In genomic region chr2:61804382-61804840, GRCm38 (mm10) we compare ENCODE assay signal across 10 mouse cellular contexts. TPM values are rescaled to one million over a fixed set of nuclear protein-coding genes. Genes with fewer than 3 reads are reported as not detected.
A peak's percentile ranks its signal among the peaks of the same experiment; 100 is the strongest.
DNase-seq lines count a peak whose midpoint lies in the region; ATAC-seq and TF ChIP-seq lines count a peak whose summit lies in the region.
"Had no signal": no experiment of that assay in that cellular context is flagged by ENCODE, and none has a peak within 500 bp of the region (broad histone marks: within the 10 kb centered on the region; RNA-seq: fewer than 3 reads in every experiment).

No protein-coding gene starts in this region.

- H3K36me3 ChIP-seq in heart, embryonic 13.5 days: peaks cover 11% of the 10 kb centered on the region
- H3K36me3 ChIP-seq in forebrain, embryonic 10.5 days (replicated peaks): peaks cover 10% of the 10 kb centered on the region; the same call in 1 of the 2 replicates

- intact Hi-C loops in heart, postnatal 14 days (cut with DNase I): loop anchor here (5.0 kb wide), 1 partner anchor 147 kb away; no protein-coding TSS in a partner anchor
- intact Hi-C loops in gastrocnemius, adult 2 months (cut with DNase I): loop anchor here (5.0 kb wide), 1 partner anchor 92 kb away; the partner anchor contains the start of gene Psmd14

- DNase-seq in heart, postnatal 14 days: no peak
- peak; percentile 24 to 47 for DNase-seq in B cell, adult 2 months
- no peak for DNase-seq in forebrain, embryonic 10.5 days (ENCODE audit: extremely low spot score, low spot score)
- peak; percentile 40 to 58 for DNase-seq in layer of hippocampus, postnatal 25 days (ENCODE audit: extremely low spot score in 1 of 2, low spot score in 1 of 2)
- no peak for DNase-seq in thymus, postnatal 25 days
- DNase-seq in gastrocnemius, adult 2 months: no peak
- no peak for DNase-seq in kidney, adult 18-20 months

- no peak overlapping the region for H3K4me2 ChIP-seq in heart, embryonic 13.5 days

- no peak overlapping the region for H3K27ac ChIP-seq in heart, embryonic 13.5 days (replicated peaks)
- no peak overlapping the region; the same call in 1 of the 2 replicates for H3K27ac ChIP-seq in forebrain, embryonic 10.5 days
- no peak overlapping the region for H3K27ac ChIP-seq in gastrocnemius, adult 2 months
- H3K27ac ChIP-seq: liver, embryonic 14.5 days had no signal

- peak overlapping the region; percentile 29 for H3K4me3 ChIP-seq in heart, embryonic 13.5 days
- peak overlapping the region; percentile 41; the same call in 1 of the 2 replicates for H3K4me3 ChIP-seq in forebrain, embryonic 10.5 days
- no peak overlapping the region for H3K4me3 ChIP-seq in gastrocnemius, adult 2 months

- ATAC-seq in heart, embryonic 13.5 days (ENCODE audit: extremely low read depth, insufficient number of reproducible peaks, low FRiP score, low TSS enrichment): no peak

- no peaks in the 10 kb centered on the region for H3K9me3 ChIP-seq in heart, embryonic 13.5 days
- H3K9me3 ChIP-seq in forebrain, embryonic 10.5 days: no peaks in the 10 kb centered on the region

- no peak overlapping the region for H3K9ac ChIP-seq in heart, embryonic 13.5 days
- H3K9ac ChIP-seq: liver, embryonic 14.5 days had no signal

- H3K27me3 ChIP-seq in heart, embryonic 13.5 days (replicated peaks): peaks cover 85% of the 10 kb centered on the region
- H3K27me3 ChIP-seq in forebrain, embryonic 10.5 days (ENCODE audit: poor library complexity, severe bottlenecking): peaks cover 88% of the 10 kb centered on the region

- 1% methylated on average over 10 of the region's 10 CpGs for WGBS in heart, embryonic 13.5 days
- WGBS in forebrain, embryonic 10.5 days: 5% methylated on average over 10 of the region's 10 CpGs

- no peak for TF ChIP-seq CTCF in gastrocnemius, adult 2 months (IDR thresholded peaks at IDR 0.05)

- H3K4me1 ChIP-seq in heart, embryonic 13.5 days: peaks cover 27% of the 10 kb centered on the region
- H3K4me1 ChIP-seq in forebrain, embryonic 10.5 days: peaks cover 40% of the 10 kb centered on the region

RNA-seq across cellular contexts. Expression of gene Tbr1, which starts 1.7 kb away (rescaled TPM):
- polyA plus RNA-seq in heart, embryonic 13.5 days (2015; fragmentation: Nextera tagmentation; extraction: Ambion mirVana): 0.05 and 0.11 TPM in 2 replicates
- not detected for total RNA-seq in heart, postnatal 14 days (2021)
- 2.4 and 5.0 TPM in 2 replicates for polyA plus RNA-seq in forebrain, embryonic 10.5 days (2016; fragmentation: Nextera tagmentation; extraction: Ambion mirVana)
- 10 to 100 TPM; 37.0 to 41.4 TPM for total RNA-seq in layer of hippocampus, postnatal 25 days (2021)
- total RNA-seq in gastrocnemius, adult 2 months (2021): not detected
- polyA plus RNA-seq: CD4-positive, CD25-positive, alpha-beta regulatory T cell, adult 4 months had no signal

Comparison
In these comparisons a context has a peak if more than half of its experiments do, and no peak if none do; other contexts are left out.
1. DNase-seq: peak in B cell, adult 2 months (2 of 2) and layer of hippocampus, postnatal 25 days (2 of 2); none in heart, postnatal 14 days (0 of 2), forebrain, embryonic 10.5 days (single experiment), thymus, postnatal 25 days (single experiment), gastrocnemius, adult 2 months (single experiment) and kidney, adult 18-20 months (single experiment).
2. RNA of gene Tbr1, which starts 1.7 kb away (total RNA-seq): 37.0 to 41.4 TPM in layer of hippocampus, postnatal 25 days; not detected in heart, postnatal 14 days and not detected in gastrocnemius, adult 2 months; every median in the first group is over 10 times any median in the second.